Mouse (Mus musculus): Measurements from ENCODE around the gene Tnnt2. TPM values are rescaled to one million over a fixed set of nuclear protein-coding genes. Genes with fewer than 3 reads are reported as not detected.

The Tnnt2 gene
- total RNA-seq, 2 experiments from 2014 or later, result 6,684 to 7,230 TPM

- peak; percentile 46 for DNase-seq
Observed at GRCm38 (mm10) chr1:135856070-135856469, 19.9 kb downstream of the Tnnt2 start.

DNA sequence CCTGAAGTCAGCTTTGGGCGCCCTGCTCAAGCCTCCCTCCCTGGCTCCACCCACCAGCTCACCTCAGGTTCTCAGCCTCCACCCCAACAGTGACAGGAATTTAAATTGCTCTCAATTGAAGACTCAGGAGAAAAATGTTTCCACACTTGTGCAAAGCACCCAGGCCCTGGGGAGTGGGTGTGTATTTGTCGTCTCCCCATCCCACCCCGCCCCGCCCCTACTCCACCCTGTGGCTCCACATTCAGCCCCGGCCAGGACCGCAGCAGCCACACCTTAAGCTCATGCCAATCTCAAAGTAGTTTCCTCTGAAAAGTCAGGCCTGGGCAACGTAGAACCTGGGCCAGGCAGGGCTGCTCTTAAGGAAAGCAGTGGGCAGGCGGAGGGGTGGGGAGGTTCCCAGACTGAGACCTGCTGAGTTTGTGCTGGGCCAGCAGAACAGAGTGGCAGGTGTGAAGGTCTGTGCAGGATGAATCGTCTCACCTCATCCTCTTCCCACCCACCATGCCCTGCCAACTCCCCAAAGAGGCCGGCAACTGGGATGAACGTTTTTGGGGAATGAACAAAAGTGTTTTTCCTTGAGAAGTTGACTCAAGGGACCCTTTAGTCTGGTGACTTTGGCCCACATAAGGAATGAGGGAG lies 21.1 kb downstream of the Tnnt2 start:
- peak; percentile 33 for DNase-seq

GRCm38 (mm10) chr1:135858533-135858932 lies 22.4 kb downstream of the Tnnt2 start:
- peak; percentile 19 for DNase-seq

DNA sequence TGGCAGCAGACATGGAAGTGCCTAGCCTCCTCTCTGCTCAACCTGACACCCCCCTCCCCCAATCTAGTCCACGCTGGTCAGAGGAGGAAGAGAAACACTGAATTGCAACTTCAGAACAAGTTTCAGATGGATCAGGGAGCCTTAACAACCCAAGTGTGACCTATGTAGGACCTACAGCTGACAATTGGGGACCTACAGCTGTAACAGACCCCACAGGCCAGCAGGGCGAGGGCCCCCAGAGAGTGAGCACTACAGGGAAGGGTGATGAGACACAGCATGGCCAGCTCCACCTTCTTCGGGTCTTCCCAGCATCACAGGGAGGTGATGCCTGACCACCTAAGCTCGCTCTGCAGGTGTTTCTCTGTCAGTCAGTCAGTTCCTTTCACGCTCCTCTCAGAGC lies 24.9 kb downstream of the Tnnt2 start:
- no peak for DNase-seq

- DNase-seq, result peak; percentile 66
Observed at GRCm38 (mm10) chr1:135861980-135862552, 25.9 kb downstream of the Tnnt2 start.

DNA sequence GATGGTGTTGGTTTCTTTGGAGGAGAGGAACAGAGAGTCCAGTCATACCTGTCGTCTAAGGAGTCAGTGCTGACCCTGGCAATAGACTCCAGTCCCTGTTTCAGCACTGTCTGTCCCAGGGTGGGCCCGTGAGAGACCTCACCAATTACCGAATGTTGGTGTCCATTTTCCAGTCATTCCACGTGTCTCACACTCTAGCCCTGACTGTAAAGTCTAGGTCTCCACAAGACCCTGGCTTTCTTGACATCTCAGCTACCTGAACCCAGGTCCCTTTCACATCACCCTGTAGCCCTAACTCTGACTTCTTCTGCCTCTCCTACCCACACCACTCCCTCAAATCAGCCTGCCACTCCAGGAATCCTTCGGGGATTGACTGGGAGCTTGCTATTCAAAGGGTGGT lies 26.4 kb downstream of the Tnnt2 start:
- no peak for DNase-seq

- peak; percentile 22 for DNase-seq
Observed at GRCm38 (mm10) chr1:135863786-135864335, 27.7 kb downstream of the Tnnt2 start.

DNA sequence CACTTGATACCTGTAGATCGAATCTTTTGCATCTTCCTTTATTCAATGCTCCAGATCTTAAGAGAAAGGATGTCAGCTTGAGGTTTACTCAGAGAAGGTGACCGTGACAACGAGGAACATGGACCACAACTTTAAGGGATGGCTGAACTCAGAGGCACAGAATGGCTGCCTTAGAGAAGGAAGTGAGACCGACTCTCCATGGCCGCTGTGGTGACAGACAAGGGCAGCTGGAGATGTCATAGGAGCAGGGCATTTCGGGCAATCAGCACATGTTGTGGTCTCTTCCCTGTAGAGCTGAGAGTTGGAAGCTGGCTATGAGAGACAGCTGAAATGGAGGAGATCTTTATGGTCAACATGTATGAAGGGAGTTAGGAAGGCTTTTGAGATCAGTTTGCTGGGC lies 28.7 kb downstream of the Tnnt2 start:
- no peak for DNase-seq

- peak; percentile 95 for DNase-seq
Observed at GRCm38 (mm10) chr1:135865518-135866194, 29.5 kb downstream of the Tnnt2 start.

DNA sequence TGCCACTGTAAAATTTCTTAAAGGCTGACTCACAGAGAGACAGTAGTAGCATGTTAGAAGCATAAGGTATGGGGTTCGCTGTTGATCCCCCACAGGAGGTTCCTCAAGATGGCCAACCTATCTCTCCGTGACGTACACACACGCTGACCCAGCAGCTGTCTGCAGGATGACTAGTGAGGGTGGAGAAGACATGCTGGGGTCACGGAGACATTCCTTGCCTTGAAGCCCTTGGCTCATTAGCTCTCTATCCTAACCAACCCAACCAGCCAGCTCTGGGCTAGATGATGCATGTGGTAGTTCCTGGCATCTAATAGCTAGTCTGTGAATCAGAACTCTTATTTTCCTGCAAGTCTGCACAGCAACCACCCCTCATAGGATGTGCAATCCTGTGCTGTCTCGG lies 32.4 kb downstream of the Tnnt2 start:
- DNase-seq, result no peak

DNA sequence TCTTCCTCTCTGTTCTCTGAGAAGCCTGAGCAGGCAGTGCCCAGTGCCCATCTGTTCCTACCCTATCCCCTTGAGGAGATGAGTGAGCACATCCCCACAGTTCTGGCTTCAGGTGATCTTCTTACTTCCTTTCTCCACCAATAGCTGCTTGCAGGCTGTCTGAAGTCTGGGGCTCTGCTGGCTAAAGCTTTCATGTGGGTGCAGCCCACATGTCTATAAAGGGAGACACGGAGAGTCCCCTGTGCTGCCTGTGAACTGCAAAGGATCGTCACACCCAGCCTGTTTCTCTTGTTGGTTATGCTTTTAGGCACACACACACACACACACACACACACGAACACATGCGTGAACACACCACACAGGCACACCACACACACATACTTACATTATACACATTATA lies 36.8 kb downstream of the Tnnt2 start:
- no peak for DNase-seq

GRCm38 (mm10) chr1:135877248-135877647 lies 41.1 kb downstream of the Tnnt2 start:
- no peak for DNase-seq

DNA sequence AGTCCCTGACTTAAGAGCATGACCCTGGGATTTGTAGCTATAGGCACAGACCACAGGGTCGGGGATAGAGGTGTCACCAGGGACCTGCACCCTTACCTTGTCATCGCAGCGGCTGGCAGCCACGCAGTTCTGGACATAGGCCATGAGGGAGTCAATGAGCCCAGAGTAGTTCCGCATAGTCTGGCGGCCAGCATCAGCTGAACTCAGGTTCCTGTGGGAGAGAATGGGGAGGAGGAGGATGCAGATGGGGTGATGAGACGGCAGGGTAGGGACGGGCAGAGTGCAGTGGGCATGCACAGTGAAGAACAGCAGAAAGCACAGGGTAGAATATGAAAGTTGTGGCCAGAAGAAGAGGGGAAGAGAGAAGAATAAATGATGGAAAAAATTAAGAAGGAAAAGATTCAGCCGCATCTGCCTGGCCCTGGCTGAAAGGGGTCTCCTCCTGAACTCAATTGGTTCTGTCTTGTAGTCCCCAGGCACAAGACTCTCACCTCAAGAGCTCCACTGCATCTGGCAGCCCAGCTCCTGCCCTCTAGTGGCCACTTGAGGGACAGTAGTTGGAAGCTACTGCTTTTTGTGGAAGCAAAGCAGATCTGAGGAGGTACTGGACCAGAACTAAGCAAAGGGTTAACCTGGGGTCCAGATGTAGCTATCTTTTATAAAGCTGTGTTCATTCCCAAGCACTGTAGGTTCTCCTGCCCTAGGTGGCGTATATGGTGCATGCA lies 46.4 kb downstream of the Tnnt2 start:
- peak; percentile 79 for DNase-seq

DNA sequence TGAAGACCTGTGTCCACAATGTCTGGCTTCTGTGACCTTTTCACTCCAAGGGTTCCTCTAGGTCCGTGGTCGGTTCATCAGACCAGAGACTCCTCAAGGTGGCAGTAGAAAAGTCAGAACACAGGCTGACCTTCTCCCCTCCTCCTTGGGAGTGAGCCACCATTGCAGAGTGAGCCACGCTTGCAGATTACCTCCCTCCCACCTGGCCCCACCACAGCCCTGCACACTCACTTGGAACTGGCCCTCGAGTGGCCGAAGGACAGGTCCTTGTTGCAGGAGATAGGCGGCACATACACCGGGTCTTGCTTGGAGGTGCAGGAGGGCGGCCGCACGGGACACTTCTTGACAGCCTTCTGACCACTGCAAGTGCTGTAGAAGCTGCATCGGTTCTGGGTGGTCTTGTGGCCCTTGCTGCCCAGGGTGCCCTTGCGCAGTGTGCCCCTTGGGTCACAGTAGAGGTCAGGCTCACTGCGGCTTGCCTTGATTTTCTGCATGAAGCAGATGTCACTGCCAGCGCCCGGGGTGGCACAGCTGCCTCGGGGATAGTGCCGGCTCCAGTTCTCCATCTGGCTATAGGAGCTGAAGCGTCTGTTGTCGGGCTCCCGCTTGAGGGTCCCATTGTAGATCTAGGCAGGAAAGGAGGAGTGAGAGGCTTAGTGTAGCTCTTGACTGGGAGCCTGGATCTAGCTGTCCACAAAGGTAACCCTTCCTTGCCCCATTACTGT lies 53.5 kb downstream of the Tnnt2 start:
- no peak for DNase-seq

DNA sequence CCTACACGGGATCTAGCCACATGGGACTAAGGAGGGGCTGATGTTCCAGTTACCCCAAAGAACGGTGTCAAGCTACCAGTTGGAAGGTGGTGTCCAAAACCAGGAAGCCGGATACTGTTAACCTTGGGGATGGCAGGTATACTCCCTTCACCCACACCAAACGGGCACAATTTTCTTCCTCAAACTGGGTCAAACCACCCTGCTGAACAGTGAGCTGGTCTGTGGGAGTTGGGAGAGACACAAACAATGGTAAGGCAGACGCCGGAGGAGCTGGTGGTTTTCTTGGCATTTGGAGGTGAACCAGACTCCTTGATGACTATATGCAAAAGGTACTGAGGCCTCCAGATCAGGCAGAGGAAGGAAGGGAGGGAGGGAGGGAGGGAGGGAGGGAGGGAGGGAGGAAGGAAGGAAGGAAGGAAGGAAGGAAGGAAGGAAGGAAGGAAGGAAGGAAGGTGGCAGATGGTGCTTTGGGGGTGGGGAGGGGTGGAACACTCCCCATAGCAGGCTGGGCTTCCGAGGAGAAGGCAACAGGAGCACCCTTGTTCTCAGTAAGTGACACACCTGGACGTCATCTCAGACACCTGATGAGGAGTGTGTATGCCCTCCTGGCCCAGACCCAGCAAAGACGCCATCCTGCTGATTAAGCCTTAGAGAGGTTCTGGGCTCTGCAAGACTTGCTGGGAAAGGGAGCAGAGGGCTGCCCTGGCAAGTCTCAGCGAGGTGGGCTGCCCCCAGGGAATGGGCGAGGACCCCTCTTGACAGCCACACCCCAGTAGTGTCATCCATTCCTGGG lies 55.5 kb downstream of the Tnnt2 start:
- DNase-seq, result no peak

- no peak for DNase-seq
Observed at GRCm38 (mm10) chr1:135892233-135892632, 56.1 kb downstream of the Tnnt2 start.

DNA sequence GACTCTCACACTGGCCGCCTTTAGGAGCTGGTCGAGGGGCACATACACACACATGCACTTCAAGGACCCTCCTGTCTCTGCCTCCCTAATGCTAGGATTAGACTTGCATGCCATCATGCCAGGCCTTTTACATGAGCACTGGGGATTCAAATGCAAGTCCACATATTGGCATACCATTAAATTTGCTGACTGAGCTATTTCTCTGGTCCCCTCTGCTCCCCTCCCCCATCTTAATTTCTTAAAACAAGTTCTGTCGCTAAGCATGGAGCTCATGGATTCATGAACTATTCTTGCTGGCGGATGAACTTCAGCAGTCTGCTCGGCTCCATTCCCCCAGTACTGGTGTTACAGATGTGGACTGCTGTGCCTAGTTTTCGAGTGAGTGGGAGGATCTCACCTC lies 56.6 kb downstream of the Tnnt2 start:
- no peak for DNase-seq

- no peak for DNase-seq
Observed at GRCm38 (mm10) chr1:135893377-135893776, 57.2 kb downstream of the Tnnt2 start.

GRCm38 (mm10) chr1:135895367-135895766 lies 59.2 kb downstream of the Tnnt2 start:
- DNase-seq, result no peak

- DNase-seq, result no peak
Observed at GRCm38 (mm10) chr1:135899295-135899694, 63.1 kb downstream of the Tnnt2 start.

DNA sequence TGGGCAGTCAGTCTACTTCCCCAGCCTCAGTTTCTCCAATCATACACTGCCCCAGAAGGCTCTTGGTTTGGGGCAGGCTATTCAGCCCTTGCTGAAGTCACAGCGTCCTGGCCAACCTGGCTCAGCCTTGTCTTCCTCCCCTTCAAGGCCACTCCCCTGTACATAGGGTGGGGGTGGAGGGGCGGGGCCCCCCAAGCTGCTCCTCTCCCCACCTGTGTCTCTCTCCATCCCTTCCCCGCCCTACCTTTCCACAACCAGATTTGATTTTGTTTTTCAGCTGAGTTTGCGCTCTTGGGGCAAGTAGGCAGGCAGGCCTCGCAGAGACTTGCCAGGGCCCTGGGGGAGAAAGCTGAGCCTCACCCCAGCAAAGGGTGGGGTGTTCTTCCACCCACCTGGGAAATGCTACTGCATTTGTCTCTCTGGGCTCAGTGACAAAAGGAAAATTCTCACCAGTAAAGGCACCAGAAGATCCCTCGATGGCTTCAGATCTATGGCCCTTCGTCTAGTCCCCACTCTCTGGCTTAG lies 63.9 kb downstream of the Tnnt2 start:
- DNase-seq, result no peak

Data from heart, postnatal 4 days (tissue).